Mouse (Mus musculus): ENCODE data around the gene Os9. TPM values are rescaled to one million over a fixed set of nuclear protein-coding genes. Genes with fewer than 3 reads are reported as not detected.

Os9 gene
- polyA plus RNA-seq, 1 experiment: 111 TPM

GRCm38 (mm10) chr10:127055406-127055805 is 65.5 kb downstream of the Os9 start:
- TF ChIP-seq POLR2A (IDR thresholded peaks at IDR 0.05; ENCODE audit: borderline replicate concordance, extremely low read depth, low read depth, low read length) (no peak), CTCF (IDR thresholded peaks at IDR 0.05; ENCODE audit: insufficient read depth, low read length) (no peak)
- Histone ChIP-seq H3K4me3 (replicated peaks; ENCODE audit: extremely low read depth, low read depth, low read length) (no peak overlapping the region), H3K4me1 (ENCODE audit: control insufficient read depth, insufficient read depth, low read length) (0 out of 2 replicates have a peak, but pooled peaks cover 1% of the 10 kb centered on the region)
- no peak for DNase-seq
- 74% methylated on average over 8 of the region's 8 CpGs for WGBS

- Histone ChIP-seq H3K4me3 (replicated peaks; ENCODE audit: extremely low read depth, low read depth, low read length) (no peak overlapping the region), H3K4me1 (ENCODE audit: control insufficient read depth, insufficient read depth, low read length) (no peaks in the 10 kb centered on the region)
- no peak for DNase-seq
- TF ChIP-seq CTCF (IDR thresholded peaks at IDR 0.05; ENCODE audit: insufficient read depth, low read length) (no peak), POLR2A (IDR thresholded peaks at IDR 0.05; ENCODE audit: borderline replicate concordance, extremely low read depth, low read depth, low read length) (no peak)
- WGBS: 72% methylated on average over 4 of the region's 4 CpGs
Observed at GRCm38 (mm10) chr10:127054646-127055045, 66.3 kb downstream of the Os9 start.

GRCm38 (mm10) chr10:127050119-127050474 is 70.8 kb downstream of the Os9 start:
- no peak for TF ChIP-seq CTCF (IDR thresholded peaks at IDR 0.05; ENCODE audit: insufficient read depth, low read length)
- 9% methylated on average over 10 of the region's 10 CpGs for WGBS
- Histone ChIP-seq H3K4me1 (ENCODE audit: control insufficient read depth, insufficient read depth, low read length) (peaks cover 3% of the 10 kb centered on the region; the same call in 1 of the 2 replicates), H3K4me3 (replicated peaks; ENCODE audit: extremely low read depth, low read depth, low read length) (no peak overlapping the region)
- DNase-seq: no peak

- peak; percentile 17 for DNase-seq
- TF ChIP-seq CTCF (IDR thresholded peaks at IDR 0.05; ENCODE audit: insufficient read depth, low read length) (0 out of 2 replicates have a peak, but pooled peaks have one; percentile 7), POLR2A (IDR thresholded peaks at IDR 0.05; ENCODE audit: borderline replicate concordance, extremely low read depth, low read depth, low read length) (no peak)
- H3K4me1 ChIP-seq (ENCODE audit: control insufficient read depth, insufficient read depth, low read length): peaks cover 3% of the 10 kb centered on the region; the same call in 1 of the 2 replicates
- H3K4me3 ChIP-seq (replicated peaks; ENCODE audit: extremely low read depth, low read depth, low read length): no peak overlapping the region
- 3% methylated on average over 29 of the region's 29 CpGs for WGBS
Observed at GRCm38 (mm10) chr10:127049395-127050118, 71.4 kb downstream of the Os9 start.

- Histone ChIP-seq H3K4me3 (replicated peaks; ENCODE audit: extremely low read depth, low read depth, low read length) (no peak overlapping the region), H3K4me1 (ENCODE audit: control insufficient read depth, insufficient read depth, low read length) (peaks cover 3% of the 10 kb centered on the region; the same call in 1 of the 2 replicates)
- no peak for TF ChIP-seq POLR2A (IDR thresholded peaks at IDR 0.05; ENCODE audit: borderline replicate concordance, extremely low read depth, low read depth, low read length)
- TF ChIP-seq CTCF (IDR thresholded peaks at IDR 0.05; ENCODE audit: insufficient read depth, low read length): no peak
- DNase-seq: no peak
- 6% methylated on average over 35 of the region's 35 CpGs for WGBS
Observed at GRCm38 (mm10) chr10:127048608-127049394, 72.1 kb downstream of the Os9 start.

GRCm38 (mm10) chr10:127047954-127048353 is 73.0 kb downstream of the Os9 start, which contains the start of gene Cyp27b1:
Cyp27b1 (plus strand) TSS chr10:127048250.
- no peak for DNase-seq
- H3K4me1 ChIP-seq (ENCODE audit: control insufficient read depth, insufficient read depth, low read length): peaks cover 3% of the 10 kb centered on the region; the same call in 1 of the 2 replicates
- H3K4me3 ChIP-seq (replicated peaks; ENCODE audit: extremely low read depth, low read depth, low read length): no peak within 1 kb of the TSS
- no peak for TF ChIP-seq POLR2A (IDR thresholded peaks at IDR 0.05; ENCODE audit: borderline replicate concordance, extremely low read depth, low read depth, low read length)
- 39% methylated on average over 5 of the region's 5 CpGs for WGBS

Other genes with a start within 250 kb of the Os9 start
- gene Atp23, start 219.8 kb downstream of the Os9 start, polyA plus RNA-seq (2012; rRNA removed): 6.1 and 6.6 TPM in 2 replicates
- 182 and 227 TPM in 2 replicates for gene Ctdsp2, start 142.4 kb downstream of the Os9 start, polyA plus RNA-seq (2012; rRNA removed)
- gene Avil, start 120.4 kb downstream of the Os9 start, polyA plus RNA-seq (2012; rRNA removed): 0.12 and 0.30 TPM in 2 replicates
- 22.4 and 25.1 TPM in 2 replicates for gene Tsfm, start 90.3 kb downstream of the Os9 start, polyA plus RNA-seq (2012; rRNA removed)
- 8.9 and 14.5 TPM in 2 replicates for gene Mettl1, start 79.7 kb downstream of the Os9 start, polyA plus RNA-seq (2012; rRNA removed)
- 0.17 and 0.38 TPM in 2 replicates for gene Eef1akmt3, start 79.6 kb downstream of the Os9 start, polyA plus RNA-seq (2012; rRNA removed)
- 0.14 and 0.26 TPM in 2 replicates for gene Cyp27b1, start 72.9 kb downstream of the Os9 start, polyA plus RNA-seq (2012; rRNA removed)
- gene March9, start 60.9 kb downstream of the Os9 start, polyA plus RNA-seq (2012; rRNA removed): 5.4 and 6.1 TPM in 2 replicates
- gene Cdk4, start 57.6 kb downstream of the Os9 start, polyA plus RNA-seq (2012; rRNA removed): 151 and 182 TPM in 2 replicates
- 60.8 and 99.3 TPM in 2 replicates for gene Tspan31, start 50.9 kb downstream of the Os9 start, polyA plus RNA-seq (2012; rRNA removed)
- 5.2 and 7.7 TPM in 2 replicates for gene Agap2, start 45.8 kb downstream of the Os9 start, polyA plus RNA-seq (2012; rRNA removed)
- gene B4galnt1, start 44.1 kb upstream of the Os9 start, polyA plus RNA-seq (2012; rRNA removed): 70.8 and 81.2 TPM in 2 replicates
- 3.5 and 7.4 TPM in 2 replicates for gene Slc26a10, start 59.5 kb upstream of the Os9 start, polyA plus RNA-seq (2012; rRNA removed)
- 29.1 and 36.7 TPM in 2 replicates for gene Arhgef25, start 69.0 kb upstream of the Os9 start, polyA plus RNA-seq (2012; rRNA removed)
- gene Dtx3, start 74.6 kb upstream of the Os9 start, polyA plus RNA-seq (2012; rRNA removed): 134 and 157 TPM in 2 replicates
- 36.6 and 45.7 TPM in 2 replicates for gene Pip4k2c, start 90.5 kb upstream of the Os9 start, polyA plus RNA-seq (2012; rRNA removed)
- 1.3 TPM in 2 replicates for gene Kif5a, start 142.2 kb upstream of the Os9 start, polyA plus RNA-seq (2012; rRNA removed)
- gene Dctn2, start 145.2 kb upstream of the Os9 start, polyA plus RNA-seq (2012; rRNA removed): 149 and 178 TPM in 2 replicates
- gene Mbd6, start 167.9 kb upstream of the Os9 start, polyA plus RNA-seq (2012; rRNA removed): 52.2 and 57.6 TPM in 2 replicates
- gene Mars, start 190.7 kb upstream of the Os9 start, polyA plus RNA-seq (2012; rRNA removed): 35.4 and 36.9 TPM in 2 replicates
- 18.2 and 19.2 TPM in 2 replicates for gene Arhgap9, start 200.8 kb upstream of the Os9 start, polyA plus RNA-seq (2012; rRNA removed)
- gene Gli1, start 220.8 kb upstream of the Os9 start, polyA plus RNA-seq (2012; rRNA removed): 11.1 and 11.2 TPM in 2 replicates
- 0.02 TPM in 1 of 2 replicates, not detected in the other for gene Inhbe, start 233.3 kb upstream of the Os9 start, polyA plus RNA-seq (2012; rRNA removed)
- gene Inhbc, start 249.3 kb upstream of the Os9 start, polyA plus RNA-seq (2012; rRNA removed): not detected in 2 replicates

Data from lung, adult 2 months (tissue).